Mouse (Mus musculus) NIH3T3 (cell line): ENCODE results near the gene Cpxcr1.

Experiments used
- DNase-seq: peaks from one replicate; pipeline ENCODE4 v3.0.0-alpha.2; 2012; ENCODE audit warnings: low read depth

Cpxcr1 gene

DNA sequence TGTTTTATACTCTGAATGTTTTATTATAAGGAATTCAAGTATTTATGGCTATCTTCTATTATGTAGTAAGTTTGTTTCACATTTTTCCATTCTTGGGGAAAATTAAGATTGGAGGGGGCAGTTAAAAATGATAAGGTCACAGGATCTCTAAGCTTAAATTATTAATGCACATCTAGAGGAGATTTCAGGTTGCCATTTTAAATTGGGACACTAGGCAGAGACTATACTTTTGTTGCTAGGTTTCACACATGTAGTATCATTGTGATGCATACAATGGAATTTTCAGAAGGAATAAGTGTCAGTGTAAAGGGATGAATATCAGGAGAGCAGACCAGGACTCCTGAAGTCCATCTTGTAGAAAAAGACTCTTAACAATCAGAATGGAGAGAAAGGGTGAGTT is at the start of gene Cpxcr1:
TSS of gene Cpxcr1 (plus strand) at position 301 of the 400 bp plus-strand sequence.
- DNase-seq = no peak
